Mouse (Mus musculus) spleen, postnatal 10 days (tissue): ENCODE data around the gene Adamts14.

Experiments used
- DNase-seq, 2 experiments: peaks; one replicate each; pipeline ENCODE4 v3.0.0; 2021 to 2022; ENCODE audit warnings: low spot score in 2 of 2

The Adamts14 gene

GRCm38 (mm10) chr10:61275669-61276110, 2.5 kb upstream of the Adamts14 start:
- DNase-seq, result peak in 1 of 2 experiments; percentile 27

GRCm38 (mm10) chr10:61274532-61274931, 1.3 kb upstream of the Adamts14 start:
- no peak for DNase-seq

GRCm38 (mm10) chr10:61273844-61274215, 592 bp upstream of the Adamts14 start:
- DNase-seq, result no peak

- DNase-seq, result no peak
Measured at GRCm38 (mm10) chr10:61272631-61273030, 607 bp downstream of the Adamts14 start.

- no peak for DNase-seq
Measured at GRCm38 (mm10) chr10:61272089-61272626, 1.1 kb downstream of the Adamts14 start.

- no peak for DNase-seq
Measured at GRCm38 (mm10) chr10:61267378-61267777, 5.9 kb downstream of the Adamts14 start.

- DNase-seq, result no peak
Measured at GRCm38 (mm10) chr10:61263606-61264005, 9.6 kb downstream of the Adamts14 start.

- no peak for DNase-seq
Measured at GRCm38 (mm10) chr10:61261229-61262156, 11.7 kb downstream of the Adamts14 start.

GRCm38 (mm10) chr10:61258131-61258530, 15.1 kb downstream of the Adamts14 start:
- DNase-seq, result no peak

GRCm38 (mm10) chr10:61256665-61257064, 16.6 kb downstream of the Adamts14 start:
- no peak for DNase-seq

- no peak for DNase-seq
Measured at GRCm38 (mm10) chr10:61255190-61255589, 18.0 kb downstream of the Adamts14 start.

GRCm38 (mm10) chr10:61254761-61255160, 18.5 kb downstream of the Adamts14 start:
- no peak for DNase-seq

- no peak for DNase-seq
Measured at GRCm38 (mm10) chr10:61249951-61250350, 23.3 kb downstream of the Adamts14 start.

- no peak for DNase-seq
Measured at GRCm38 (mm10) chr10:61248596-61249114, 24.6 kb downstream of the Adamts14 start.

- DNase-seq, result no peak
Measured at GRCm38 (mm10) chr10:61246288-61246687, 26.9 kb downstream of the Adamts14 start.

- no peak for DNase-seq
Measured at GRCm38 (mm10) chr10:61241961-61242421, 31.2 kb downstream of the Adamts14 start.

- DNase-seq, result no peak
Measured at GRCm38 (mm10) chr10:61240108-61240920, 32.9 kb downstream of the Adamts14 start.

GRCm38 (mm10) chr10:61237391-61237785, 35.9 kb downstream of the Adamts14 start:
- DNase-seq, result no peak

- DNase-seq, result no peak
Measured at GRCm38 (mm10) chr10:61236683-61237390, 36.4 kb downstream of the Adamts14 start.

GRCm38 (mm10) chr10:61235677-61236267, 37.5 kb downstream of the Adamts14 start:
- no peak for DNase-seq

GRCm38 (mm10) chr10:61234319-61234718, 38.9 kb downstream of the Adamts14 start:
- no peak for DNase-seq
